Mouse (Mus musculus) kidney, postnatal 25 days (tissue): ENCODE measurements around the gene Usp4.

Source experiments
- DNase-seq, 2 experiments: peaks; one replicate each; pipeline ENCODE4 v3.0.0; 2021; ENCODE audit warnings: mixed read lengths in 2 of 2

Usp4 gene

GRCm38 (mm10) chr9:108412221-108412620 lies 64.6 kb downstream of the Usp4 start:
- DNase-seq, result peak in 1 of 2 experiments; percentile 64

DNA sequence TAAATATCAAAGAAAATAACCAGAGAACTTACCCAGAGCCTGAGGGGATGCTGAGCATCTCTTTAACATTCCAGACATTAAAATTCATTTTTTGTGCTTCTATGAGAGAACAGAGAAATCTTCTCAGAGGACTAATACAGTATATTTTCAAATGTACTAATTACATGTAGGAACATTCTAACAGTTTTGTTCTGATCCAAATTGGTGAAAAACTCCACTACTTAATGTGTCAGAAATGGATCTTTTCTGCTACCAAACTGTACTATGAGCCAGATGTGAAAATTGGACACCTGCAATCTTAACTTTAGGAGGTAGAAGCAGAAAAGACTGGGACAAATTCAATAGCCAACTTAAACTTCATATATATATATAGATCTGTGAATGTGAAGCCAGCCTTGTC lies 80.7 kb downstream of the Usp4 start, which contains the start of gene Ccdc36:
Ccdc36 (minus strand) TSS at position 101 of the 400 bp plus-strand sequence.
- no peak for DNase-seq

GRCm38 (mm10) chr9:108431431-108432067 lies 83.9 kb downstream of the Usp4 start:
- peak; percentile 30 to 41 for DNase-seq

DNA sequence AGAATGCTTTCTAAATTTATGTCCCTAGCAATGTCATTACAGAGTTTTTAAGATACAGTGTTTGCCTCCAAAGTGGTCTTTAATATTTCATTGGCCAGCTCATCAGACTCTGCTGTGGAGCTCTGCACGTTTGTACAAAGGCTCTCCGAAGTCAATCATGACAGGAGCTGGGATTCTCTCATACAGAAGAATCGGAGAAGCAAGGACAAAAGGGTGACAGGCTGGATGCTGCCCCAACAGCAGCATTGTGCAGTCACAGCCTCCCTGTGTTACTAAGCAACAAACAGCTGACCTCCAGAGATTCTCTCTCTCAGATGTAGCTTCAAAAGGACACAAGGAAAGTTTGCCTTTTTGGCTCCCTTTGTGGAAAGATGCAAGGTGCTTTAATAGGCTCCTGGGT lies 88.5 kb downstream of the Usp4 start, which contains the start of gene BC048562:
BC048562 (plus strand) TSS at position 301 of the 400 bp plus-strand sequence.
- no peak for DNase-seq

DNA sequence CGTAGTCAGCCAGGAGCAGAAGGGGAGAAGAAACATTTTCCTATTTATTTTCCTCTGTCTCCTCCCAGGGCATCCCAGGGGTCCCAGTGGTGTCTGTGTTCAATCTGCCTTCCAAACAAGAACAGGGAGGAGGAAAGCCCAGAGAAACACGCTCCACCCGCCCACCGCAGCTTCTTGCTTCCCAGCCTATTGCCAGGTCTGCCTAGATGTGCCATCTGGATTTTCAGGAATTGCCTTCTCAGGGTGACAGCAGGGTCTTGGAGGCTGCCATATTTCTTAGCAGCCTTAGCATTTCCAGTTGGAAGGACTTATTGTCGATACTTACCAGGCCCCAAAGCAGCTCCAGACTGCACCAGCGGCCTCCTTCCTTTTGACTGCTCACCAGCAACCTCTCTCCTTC lies 91.5 kb downstream of the Usp4 start:
- no peak for DNase-seq

- no peak for DNase-seq
Observed at GRCm38 (mm10) chr9:108440485-108440884, 92.8 kb downstream of the Usp4 start.

- DNase-seq, result no peak
Observed at GRCm38 (mm10) chr9:108441236-108441919, 93.7 kb downstream of the Usp4 start.
